Mouse (Mus musculus) stomach, embryonic 16.5 days (tissue): ENCODE results near the gene Tsx. TPM values are rescaled to one million over a fixed set of nuclear protein-coding genes. Genes with fewer than 3 reads are reported as not detected.

Source experiments
- ATAC-seq: fragments of 200-750 bp; cut with Nextera tagmentation; 2 replicates; pipeline ENCODE4 v1.8.0; 2017; ENCODE audit warnings: moderate number of reproducible peaks, moderate TSS enrichment; ENCODE audit not compliant: insufficient read depth, low FRiP score
- H3K27ac ChIP-seq: fragments of 300-500 bp; sonication (generic); 2 replicates; pipeline ENCODE4 v1.5.1; 2014; ENCODE audit warnings: low read length
- H3K27me3 ChIP-seq: fragments of 300-500 bp; sonication (generic); 2 replicates; pipeline ENCODE4 v1.6.1; 2014; ENCODE audit warnings: low read length, control low read depth, mixed read lengths; ENCODE audit not compliant: control insufficient read depth, insufficient read depth
- H3K36me3 ChIP-seq: fragments of 300-500 bp; sonication (generic); 2 replicates; pipeline ENCODE4 v1.6.1; 2014; ENCODE audit warnings: low read length; ENCODE audit not compliant: control insufficient read depth, insufficient read depth
- H3K4me1 ChIP-seq: fragments of 300-500 bp; sonication (generic); 2 replicates; pipeline ENCODE4 v1.6.1; 2014; ENCODE audit warnings: low read length, control low read depth, mixed read lengths; ENCODE audit not compliant: control insufficient read depth, insufficient read depth
- H3K4me2 ChIP-seq: fragments of 300-500 bp; sonication (generic); 2 replicates; pipeline ENCODE4 v1.6.1; 2014; ENCODE audit warnings: low read depth, low read length, mixed read lengths
- H3K4me3 ChIP-seq: fragments of 300-500 bp; sonication (generic); replicated peaks from 2 replicates; pipeline ENCODE4 v1.5.1; 2014; ENCODE audit warnings: mild to moderate bottlenecking, low read length
- H3K9ac ChIP-seq: fragments of 300-500 bp; sonication (generic); 2 replicates; pipeline ENCODE4 v1.6.1; 2014; ENCODE audit warnings: low read length
- H3K9me3 ChIP-seq: fragments of 300-500 bp; sonication (generic); replicated peaks from 2 replicates; pipeline ENCODE4 v1.6.1; 2016; ENCODE audit warnings: low read length, control low read depth; ENCODE audit not compliant: control insufficient read depth
- WGBS: fragments of 180-500 bp; shearing (Covaris S2); extraction: QIAGEN DNeasy Blood & Tissue Kit; methylation state at CpG from one replicate; pipeline ENCODE4 v1.1.7; 2014; 5-methylcytosine and 5-hydroxymethylcytosine counted together
- polyA plus RNA-seq: library from polyadenylated mRNA; unstranded; fragments of >200 nt; fragmentation: Nextera tagmentation; extraction: Ambion mirVana; gene quantifications from 2 replicates; pipeline ENCODE4 v1.2.1, GENCODE M21; 2015

Tsx gene
- polyA plus RNA-seq, 1 experiment from 2014 or later: 0.40 TPM

DNA sequence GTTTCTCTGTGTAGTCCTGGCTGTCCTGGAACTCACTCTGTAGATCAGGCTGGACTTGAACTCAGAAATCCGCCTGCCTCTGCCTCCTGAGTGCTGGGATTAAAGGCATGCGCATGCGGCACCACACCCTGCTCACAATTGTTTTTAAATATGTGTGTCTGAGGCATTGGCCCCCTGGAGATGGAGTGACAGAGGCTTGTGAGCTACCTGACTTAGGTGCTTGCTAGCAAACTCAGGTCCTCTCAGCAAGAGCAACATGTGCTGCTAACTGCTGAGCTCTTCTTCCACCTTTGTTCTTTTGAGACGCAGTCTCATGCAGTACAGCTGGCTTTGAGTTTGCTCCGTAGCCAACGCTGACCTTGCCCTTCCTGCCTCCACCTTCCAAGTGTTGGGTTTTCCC, 38.5 kb downstream of the Tsx start:
- WGBS: 79% methylated on average over 6 of the region's 6 CpGs
- H3K9me3 ChIP-seq: no peaks in the 10 kb centered on the region
- H3K36me3 ChIP-seq: no peaks in the 10 kb centered on the region

DNA sequence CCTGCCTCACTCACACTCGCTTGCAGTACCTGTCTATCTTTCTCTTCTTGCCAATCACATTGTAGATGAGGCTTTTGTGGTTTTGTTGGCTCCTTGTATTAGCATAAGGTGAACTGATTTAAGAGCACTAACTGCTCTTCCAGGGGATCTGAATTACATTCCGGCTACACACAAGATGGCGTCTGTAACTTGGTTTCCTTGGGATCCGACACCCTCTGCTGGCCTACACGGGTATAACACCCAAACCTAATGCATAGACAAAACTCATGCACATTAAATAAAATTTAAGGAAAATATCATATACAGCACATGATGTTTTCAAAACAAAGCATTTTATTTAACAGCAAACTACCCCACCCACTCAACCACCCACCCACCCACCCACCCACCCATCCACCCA, 45.8 kb downstream of the Tsx start:
- H3K9ac ChIP-seq: no peak overlapping the region
- no peaks in the 10 kb centered on the region for H3K27me3 ChIP-seq
- H3K4me1 ChIP-seq: no peaks in the 10 kb centered on the region
- H3K4me2 ChIP-seq: no peak overlapping the region
- H3K9me3 ChIP-seq: no peaks in the 10 kb centered on the region
- ATAC-seq: no peak
- no peak overlapping the region for H3K4me3 ChIP-seq
- no peaks in the 10 kb centered on the region for H3K36me3 ChIP-seq
- WGBS: 70% methylated on average over 5 of the region's 5 CpGs
- no peak overlapping the region for H3K27ac ChIP-seq

More for the DNA sequence above, 38.5 kb downstream of the Tsx start:
- no peak for ATAC-seq
- Histone ChIP-seq H3K4me1 (no peaks in the 10 kb centered on the region), H3K4me2 (no peak overlapping the region), H3K27me3 (0 out of 2 replicates have a peak, but pooled peaks cover 7% of the 10 kb centered on the region), H3K27ac (no peak overlapping the region), H3K9ac (no peak overlapping the region), H3K4me3 (no peak overlapping the region)

DNA sequence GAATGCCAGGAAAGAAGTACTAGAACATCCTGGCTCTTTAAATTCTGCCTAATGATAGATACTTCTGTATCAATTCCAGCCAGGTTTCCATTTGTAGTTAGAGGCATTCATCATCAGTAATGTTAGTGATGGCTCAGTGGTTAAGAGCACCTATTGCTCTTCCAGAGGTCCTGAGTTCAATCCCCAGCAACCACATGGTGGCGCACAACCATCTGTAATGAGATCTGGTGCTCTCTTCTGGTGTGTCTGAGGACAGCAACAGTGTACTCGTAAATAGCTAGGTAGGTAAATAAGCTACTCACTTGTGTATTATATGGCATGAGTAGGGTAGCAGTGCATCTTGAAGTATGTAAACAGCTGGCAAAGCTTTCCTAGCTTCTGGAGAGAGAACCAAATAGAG, 54.7 kb downstream of the Tsx start:
- WGBS: 74% methylated on average over 2 of the region's 2 CpGs

DNA sequence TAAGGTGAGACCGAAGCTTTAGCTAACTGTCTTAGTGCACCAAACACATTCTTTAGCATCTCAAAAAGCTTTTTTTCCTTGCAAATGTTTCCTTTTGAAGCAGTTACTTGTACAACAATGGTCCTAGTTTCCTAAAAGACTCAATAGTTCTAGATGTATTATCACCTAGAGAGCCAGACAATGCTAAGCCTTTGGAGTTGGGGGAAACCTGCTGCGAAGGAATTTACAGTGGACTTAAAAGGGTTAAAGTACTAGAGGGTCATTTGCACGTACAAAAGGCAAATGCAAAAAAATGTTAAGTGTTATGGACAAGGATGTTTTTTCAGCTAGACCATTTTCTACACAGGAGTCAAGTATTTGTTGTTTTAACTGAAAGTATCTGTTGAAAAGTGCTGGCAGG, 58.1 kb downstream of the Tsx start:
- H3K27ac ChIP-seq: no peak overlapping the region

More for the DNA sequence above, 54.7 kb downstream of the Tsx start:
- no peaks in the 10 kb centered on the region for H3K4me1 ChIP-seq
- no peak overlapping the region for H3K9ac ChIP-seq
- no peak overlapping the region for H3K4me3 ChIP-seq
- no peak for ATAC-seq
- H3K27me3 ChIP-seq: no peaks in the 10 kb centered on the region
- H3K36me3 ChIP-seq: no peaks in the 10 kb centered on the region
- H3K9me3 ChIP-seq: no peaks in the 10 kb centered on the region
- H3K4me2 ChIP-seq: no peak overlapping the region
- H3K27ac ChIP-seq: no peak overlapping the region

More for the DNA sequence above, 58.1 kb downstream of the Tsx start:
- no peak for ATAC-seq
- Histone ChIP-seq H3K9ac (no peak overlapping the region), H3K36me3 (no peaks in the 10 kb centered on the region), H3K4me2 (no peak overlapping the region), H3K4me3 (no peak overlapping the region), H3K4me1 (no peaks in the 10 kb centered on the region), H3K27me3 (no peaks in the 10 kb centered on the region), H3K9me3 (no peaks in the 10 kb centered on the region)
- WGBS: 76% methylated on average over 3 of the region's 3 CpGs

Other genes starting within 250 kb of the Tsx start
- gene Nap1l2, start 227.8 kb upstream of the Tsx start, polyA plus RNA-seq: 2.8 and 3.1 TPM in 2 replicates
- gene Cdx4, start 93.1 kb upstream of the Tsx start, polyA plus RNA-seq: not detected in 2 replicates
- gene Chic1, start 58.0 kb upstream of the Tsx start, polyA plus RNA-seq: 2.8 and 3.4 TPM in 2 replicates
- gene Gm26992, start 7.5 kb downstream of the Tsx start, polyA plus RNA-seq: not detected in 2 replicates
- not detected in 2 replicates for gene Zcchc13, start 216.1 kb downstream of the Tsx start, polyA plus RNA-seq